Mouse (Mus musculus): ENCODE data around the gene Itga9. TPM values are rescaled to one million over a fixed set of nuclear protein-coding genes. Genes with fewer than 3 reads are reported as not detected.
A peak's percentile ranks its signal among the peaks of the same experiment; 100 is the strongest.

Itga9 gene
- polyA plus RNA-seq, 1 experiment: 0.14 TPM

DNA sequence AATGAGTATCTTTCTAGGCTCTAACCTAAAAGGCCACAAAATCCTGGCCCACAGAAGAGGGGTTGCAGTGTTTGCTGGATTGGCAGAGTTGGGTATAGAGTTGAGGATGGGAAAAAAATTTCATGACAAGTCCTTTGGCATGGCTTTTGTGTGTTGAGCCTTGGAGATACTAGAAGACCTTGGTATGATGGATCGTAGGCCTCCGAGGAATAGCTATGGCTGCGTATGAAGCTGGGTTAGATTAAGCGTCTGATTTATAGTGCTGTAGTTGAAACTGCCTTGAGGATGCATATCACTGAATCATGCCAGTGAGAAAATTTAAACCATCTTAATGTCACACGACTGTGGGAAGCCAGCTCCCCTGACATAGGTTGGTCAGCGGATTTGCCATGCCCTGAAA, 114.6 kb downstream of the Itga9 start:
- Histone ChIP-seq H3K27me3 (ENCODE audit: control insufficient read depth, insufficient read depth, insufficient read length) (no peaks in the 10 kb centered on the region), H3K4me3 (no peak overlapping the region), H3K79me2 (ENCODE audit: control insufficient read depth, insufficient read depth) (no peaks in the 10 kb centered on the region), H3K4me2 (ENCODE audit: low read depth) (no peak overlapping the region), H3ac (ENCODE audit: control insufficient read depth, insufficient read length) (no peak overlapping the region), H3K36me3 (ENCODE audit: control insufficient read depth, insufficient read depth) (no peaks in the 10 kb centered on the region)
- TF ChIP-seq MYOG (IDR thresholded peaks at IDR 0.05; ENCODE audit: control insufficient read depth in 1 of 3, insufficient read depth in 1 of 3, insufficient read length in 2 of 3, low read depth in 2 of 3) (peak in 1 of 3 experiments; percentile 7), MYOD1 (IDR thresholded peaks at IDR 0.05; ENCODE audit: control insufficient read depth in 1 of 3, insufficient read length in 2 of 3, low read depth in 2 of 3) (peak in 1 of 3 experiments; percentile 5), POLR2A (IDR thresholded peaks at IDR 0.05; ENCODE audit: insufficient read length, low read depth) (no peak), REST (IDR thresholded peaks at IDR 0.05; ENCODE audit: insufficient read depth, insufficient read length) (no peak)

DNA sequence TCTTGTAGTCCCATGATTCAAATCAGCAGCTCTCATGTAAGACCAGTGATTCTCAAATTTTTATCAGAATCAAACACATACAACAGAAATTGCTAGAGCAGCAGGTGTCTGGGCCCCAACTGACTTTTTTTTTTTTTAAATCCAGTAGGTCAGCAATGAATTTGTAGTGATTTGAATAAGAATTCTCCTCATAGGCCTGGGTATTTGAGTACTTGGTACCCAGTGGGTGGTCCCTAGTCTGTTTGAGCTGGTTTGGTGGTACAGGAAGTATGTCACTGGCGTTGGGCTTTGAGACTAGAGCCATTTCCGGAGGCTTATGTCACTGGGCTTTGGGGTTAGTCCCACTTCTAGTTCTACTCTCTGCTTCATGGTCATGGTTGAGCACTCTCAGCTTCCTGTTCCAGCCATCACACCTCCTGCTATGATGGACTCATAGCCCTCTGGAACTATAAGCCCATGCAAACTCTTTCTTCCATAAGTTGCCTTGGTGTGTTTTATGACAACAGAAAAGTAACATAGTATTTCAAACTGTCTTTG, 116.4 kb downstream of the Itga9 start:
- H3K4me2 ChIP-seq (ENCODE audit: low read depth): no peak overlapping the region
- TF ChIP-seq USF1 (IDR thresholded peaks at IDR 0.05; ENCODE audit: low read depth): no peak
- TF ChIP-seq POLR2A (IDR thresholded peaks at IDR 0.05; ENCODE audit: insufficient read length, low read depth): no peak
- TF ChIP-seq REST (IDR thresholded peaks at IDR 0.05; ENCODE audit: insufficient read depth, insufficient read length): no peak
- no peak for TF ChIP-seq MYOD1 (IDR thresholded peaks at IDR 0.05; ENCODE audit: control insufficient read depth in 1 of 3, insufficient read length in 2 of 3, low read depth in 2 of 3)
- TF ChIP-seq POLR2AphosphoS2 (IDR thresholded peaks at IDR 0.05; ENCODE audit: insufficient read length, low read depth): no peak
- no peak for TF ChIP-seq MYOG (IDR thresholded peaks at IDR 0.05; ENCODE audit: control insufficient read depth in 1 of 3, insufficient read depth in 1 of 3, insufficient read length in 2 of 3, low read depth in 2 of 3)
- TF ChIP-seq E2F4 (IDR thresholded peaks at IDR 0.05; ENCODE audit: insufficient read depth): no peak
- TF ChIP-seq TCF3 (IDR thresholded peaks at IDR 0.05; ENCODE audit: insufficient read length, low read depth): no peak
- no peak for TF ChIP-seq CEBPB (IDR thresholded peaks at IDR 0.05; ENCODE audit: insufficient read depth, poor library complexity, severe bottlenecking)
- no peak for TF ChIP-seq MAX (IDR thresholded peaks at IDR 0.05; ENCODE audit: low read depth)
- TF ChIP-seq TCF12 (IDR thresholded peaks at IDR 0.05; ENCODE audit: insufficient read depth, poor library complexity, severe bottlenecking): no peak
- no peak for TF ChIP-seq SRF (IDR thresholded peaks at IDR 0.05; ENCODE audit: control insufficient read depth, insufficient read length, low read depth)
- no peaks in the 10 kb centered on the region for H3K27me3 ChIP-seq (ENCODE audit: control insufficient read depth, insufficient read depth, insufficient read length)
- no peaks in the 10 kb centered on the region for H3K79me2 ChIP-seq (ENCODE audit: control insufficient read depth, insufficient read depth)
- H3K4me3 ChIP-seq: no peak overlapping the region
- no peaks in the 10 kb centered on the region for H3K36me3 ChIP-seq (ENCODE audit: control insufficient read depth, insufficient read depth)
- H3ac ChIP-seq (ENCODE audit: control insufficient read depth, insufficient read length): no peak overlapping the region

DNA sequence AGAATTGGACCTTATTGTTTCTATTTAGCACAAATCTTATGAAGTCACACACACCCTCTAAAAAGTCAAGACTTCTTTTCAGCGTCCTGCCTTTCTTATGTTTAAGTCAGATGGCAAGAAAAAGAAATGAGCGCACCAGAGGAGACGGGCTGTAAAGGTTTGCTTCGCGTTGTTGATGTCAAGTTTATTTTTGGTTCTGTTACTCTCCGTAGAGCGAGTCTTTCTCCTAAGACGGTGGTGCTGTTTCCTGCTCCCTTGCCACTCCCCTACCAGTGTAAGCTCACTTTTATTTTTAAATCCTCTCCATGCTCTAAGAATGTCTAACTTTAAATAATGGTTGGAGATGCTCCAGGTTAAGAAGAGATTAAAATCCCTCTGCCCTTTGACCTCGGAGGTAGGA, 118.6 kb downstream of the Itga9 start:
- Histone ChIP-seq H3K4me3 (no peak overlapping the region), H3K27me3 (ENCODE audit: control insufficient read depth, insufficient read depth, insufficient read length) (no peaks in the 10 kb centered on the region)

GRCm38 (mm10) chr9:118726550-118726949, 120.1 kb downstream of the Itga9 start:
- no peaks in the 10 kb centered on the region for H3K27me3 ChIP-seq (ENCODE audit: control insufficient read depth, insufficient read depth, insufficient read length)
- H3K79me2 ChIP-seq (ENCODE audit: control insufficient read depth, insufficient read depth): no peaks in the 10 kb centered on the region
- H3ac ChIP-seq (ENCODE audit: control insufficient read depth, insufficient read length): no peak overlapping the region
- no peaks in the 10 kb centered on the region for H3K36me3 ChIP-seq (ENCODE audit: control insufficient read depth, insufficient read depth)
- H3K4me3 ChIP-seq: no peak overlapping the region
- H3K4me2 ChIP-seq (ENCODE audit: low read depth): no peak overlapping the region
- TF ChIP-seq CEBPB (IDR thresholded peaks at IDR 0.05; ENCODE audit: insufficient read depth, poor library complexity, severe bottlenecking) (no peak), MYOD1 (IDR thresholded peaks at IDR 0.05; ENCODE audit: control insufficient read depth in 1 of 3, insufficient read length in 2 of 3, low read depth in 2 of 3) (no peak), MYOG (IDR thresholded peaks at IDR 0.05; ENCODE audit: control insufficient read depth in 1 of 3, insufficient read depth in 1 of 3, insufficient read length in 2 of 3, low read depth in 2 of 3) (no peak), REST (IDR thresholded peaks at IDR 0.05; ENCODE audit: insufficient read depth, insufficient read length) (no peak), MAX (IDR thresholded peaks at IDR 0.05; ENCODE audit: low read depth) (no peak), SRF (IDR thresholded peaks at IDR 0.05; ENCODE audit: control insufficient read depth, insufficient read length, low read depth) (no peak), POLR2A (IDR thresholded peaks at IDR 0.05; ENCODE audit: insufficient read length, low read depth) (no peak), TCF12 (IDR thresholded peaks at IDR 0.05; ENCODE audit: insufficient read depth, poor library complexity, severe bottlenecking) (no peak), TCF3 (IDR thresholded peaks at IDR 0.05; ENCODE audit: insufficient read length, low read depth) (no peak), USF1 (IDR thresholded peaks at IDR 0.05; ENCODE audit: low read depth) (no peak), POLR2AphosphoS2 (IDR thresholded peaks at IDR 0.05; ENCODE audit: insufficient read length, low read depth) (no peak), E2F4 (IDR thresholded peaks at IDR 0.05; ENCODE audit: insufficient read depth) (no peak)

More for the DNA sequence above, 118.6 kb downstream of the Itga9 start:
- no peak overlapping the region for H3K4me2 ChIP-seq (ENCODE audit: low read depth)
- no peak overlapping the region for H3ac ChIP-seq (ENCODE audit: control insufficient read depth, insufficient read length)
- TF ChIP-seq TCF12 (IDR thresholded peaks at IDR 0.05; ENCODE audit: insufficient read depth, poor library complexity, severe bottlenecking) (no peak), POLR2A (IDR thresholded peaks at IDR 0.05; ENCODE audit: insufficient read length, low read depth) (no peak), MAX (IDR thresholded peaks at IDR 0.05; ENCODE audit: low read depth) (no peak), MYOG (IDR thresholded peaks at IDR 0.05; ENCODE audit: control insufficient read depth in 1 of 3, insufficient read depth in 1 of 3, insufficient read length in 2 of 3, low read depth in 2 of 3) (no peak), USF1 (IDR thresholded peaks at IDR 0.05; ENCODE audit: low read depth) (no peak), MYOD1 (IDR thresholded peaks at IDR 0.05; ENCODE audit: control insufficient read depth in 1 of 3, insufficient read length in 2 of 3, low read depth in 2 of 3) (no peak), E2F4 (IDR thresholded peaks at IDR 0.05; ENCODE audit: insufficient read depth) (no peak), REST (IDR thresholded peaks at IDR 0.05; ENCODE audit: insufficient read depth, insufficient read length) (no peak), CEBPB (IDR thresholded peaks at IDR 0.05; ENCODE audit: insufficient read depth, poor library complexity, severe bottlenecking) (no peak), TCF3 (IDR thresholded peaks at IDR 0.05; ENCODE audit: insufficient read length, low read depth) (no peak), SRF (IDR thresholded peaks at IDR 0.05; ENCODE audit: control insufficient read depth, insufficient read length, low read depth) (no peak), POLR2AphosphoS2 (IDR thresholded peaks at IDR 0.05; ENCODE audit: insufficient read length, low read depth) (no peak)
- no peaks in the 10 kb centered on the region for H3K36me3 ChIP-seq (ENCODE audit: control insufficient read depth, insufficient read depth)
- H3K79me2 ChIP-seq (ENCODE audit: control insufficient read depth, insufficient read depth): no peaks in the 10 kb centered on the region

Measured in myocyte (in vitro differentiated cells).